Mouse (Mus musculus) kidney, adult 2 months (tissue): ENCODE data around the gene Itpk1. TPM values are rescaled to one million over a fixed set of nuclear protein-coding genes. Genes with fewer than 3 reads are reported as not detected.

ENCODE experiments used
- DNase-seq: peaks from one replicate; pipeline ENCODE4 v3.0.0; 2021
- H3K27ac ChIP-seq: fragments of 200-500 bp; 2 replicates; pipeline ENCODE4 v1.5.1; 2012; ENCODE audit warnings: low read depth, low read length, control low read depth, inconsistent platforms; ENCODE audit not compliant: insufficient read depth
- H3K27me3 ChIP-seq: fragments of 200-500 bp; replicated peaks from 2 replicates; pipeline ENCODE4 v1.6.1; 2012; ENCODE audit warnings: mild to moderate bottlenecking, moderate library complexity, low read length, inconsistent platforms; ENCODE audit not compliant: control insufficient read depth, insufficient read depth
- H3K36me3 ChIP-seq: fragments of 200-500 bp; 2 replicates; pipeline ENCODE4 v1.6.1; 2012; ENCODE audit warnings: mild to moderate bottlenecking, moderate library complexity, low read length, inconsistent platforms; ENCODE audit not compliant: control insufficient read depth, insufficient read depth
- H3K4me1 ChIP-seq: fragments of 200-500 bp; 2 replicates; pipeline ENCODE4 v1.6.1; 2011; ENCODE audit warnings: low read length; ENCODE audit not compliant: control insufficient read depth, insufficient read depth
- H3K4me3 ChIP-seq: fragments of 200-500 bp; 2 replicates; pipeline ENCODE4 v1.5.1; 2011; ENCODE audit warnings: mild to moderate bottlenecking, low read depth, low read length, control low read depth; ENCODE audit not compliant: insufficient read depth
- CTCF ChIP-seq: fragments of 200-500 bp; conservative IDR thresholded peaks from 2 replicates; pipeline ENCODE4 v1.5.1; 2011; ENCODE audit warnings: low read depth, mild to moderate bottlenecking, control low read depth, low read length, moderate library complexity, mixed read lengths; ENCODE audit not compliant: insufficient read depth, insufficient read length
- POLR2A ChIP-seq: fragments of 200-500 bp; IDR thresholded peaks from one replicate; pipeline ENCODE4 v1.6.1; 2011; ENCODE audit warnings: low read depth, low read length, control low read depth
- WGBS: fragments of 180-500 bp; shearing (Covaris S2); methylation state at CpG from one replicate; pipeline ENCODE4 v1.1.7; 2018; 5-methylcytosine and 5-hydroxymethylcytosine counted together
- polyA plus RNA-seq: library from polyadenylated mRNA; depleted of rRNA; stranded (reverse); fragments of >200 nt; gene quantifications from 2 replicates; pipeline ENCODE4 v1.2.3, GENCODE M21; 2012

The Itpk1 gene
- polyA plus RNA-seq, 1 experiment: 29.0 TPM

- Histone ChIP-seq H3K4me1 (peaks cover 15% of the 10 kb centered on the region), H3K36me3 (no peaks in the 10 kb centered on the region), H3K4me3 (no peak overlapping the region), H3K27me3 (no peaks in the 10 kb centered on the region), H3K27ac (no peak overlapping the region)
- DNase-seq: no peak
- 89% methylated on average over 8 of the region's 8 CpGs for WGBS
- TF ChIP-seq POLR2A (no peak), CTCF (no peak)
Observed at GRCm38 (mm10) chr12:102670848-102671247, 33.9 kb downstream of the Itpk1 start.

GRCm38 (mm10) chr12:102665465-102666202 lies 39.1 kb downstream of the Itpk1 start:
- Histone ChIP-seq H3K36me3 (no peaks in the 10 kb centered on the region), H3K4me1 (peaks cover 4% of the 10 kb centered on the region; the same call in 1 of the 2 replicates), H3K27me3 (no peaks in the 10 kb centered on the region), H3K4me3 (no peak overlapping the region), H3K27ac (no peak overlapping the region)
- no peak for TF ChIP-seq POLR2A
- no peak for TF ChIP-seq CTCF
- WGBS: 73% methylated on average over 10 of the region's 10 CpGs
- DNase-seq: peak; percentile 57

- Histone ChIP-seq H3K27me3 (no peaks in the 10 kb centered on the region), H3K36me3 (no peaks in the 10 kb centered on the region), H3K27ac (no peak overlapping the region), H3K4me1 (peaks cover 4% of the 10 kb centered on the region; the same call in 1 of the 2 replicates), H3K4me3 (no peak overlapping the region)
- 99% methylated on average over 2 of the region's 2 CpGs for WGBS
- TF ChIP-seq CTCF: no peak
- no peak for DNase-seq
Observed at GRCm38 (mm10) chr12:102664052-102664448, 40.7 kb downstream of the Itpk1 start.

- Histone ChIP-seq H3K27me3 (no peaks in the 10 kb centered on the region), H3K4me3 (no peak overlapping the region), H3K27ac (no peak overlapping the region), H3K36me3 (no peaks in the 10 kb centered on the region), H3K4me1 (peaks cover 4% of the 10 kb centered on the region; the same call in 1 of the 2 replicates)
- WGBS: 79% methylated on average over 11 of the region's 11 CpGs
- TF ChIP-seq POLR2A: no peak
- TF ChIP-seq CTCF: no peak
- DNase-seq: peak; percentile 77
Observed at GRCm38 (mm10) chr12:102663349-102664051, 41.2 kb downstream of the Itpk1 start.

GRCm38 (mm10) chr12:102661772-102662171 lies 43.0 kb downstream of the Itpk1 start:
- H3K27me3 ChIP-seq: no peaks in the 10 kb centered on the region
- no peak overlapping the region for H3K27ac ChIP-seq
- H3K4me3 ChIP-seq: no peak overlapping the region
- no peaks in the 10 kb centered on the region for H3K36me3 ChIP-seq
- WGBS: 74% methylated on average over 7 of the region's 7 CpGs
- DNase-seq: no peak
- TF ChIP-seq POLR2A: no peak
- no peak for TF ChIP-seq CTCF
- H3K4me1 ChIP-seq: peaks cover 4% of the 10 kb centered on the region; the same call in 1 of the 2 replicates

- WGBS: 90% methylated on average over 8 of the region's 8 CpGs
- DNase-seq: no peak
- no peaks in the 10 kb centered on the region for H3K36me3 ChIP-seq
- TF ChIP-seq POLR2A (no peak), CTCF (no peak)
- H3K27me3 ChIP-seq: no peaks in the 10 kb centered on the region
- peaks cover 4% of the 10 kb centered on the region; the same call in 1 of the 2 replicates for H3K4me1 ChIP-seq
- no peak overlapping the region for H3K27ac ChIP-seq
- no peak overlapping the region for H3K4me3 ChIP-seq
Observed at GRCm38 (mm10) chr12:102660906-102661651, 43.7 kb downstream of the Itpk1 start.
